ENCODE assay signal across 26 mouse cellular contexts in genomic region chr6:50124197-50124596, GRCm38 (mm10). TPM values are rescaled to one million over a fixed set of nuclear protein-coding genes. Genes with fewer than 3 reads are reported as not detected.
A peak's percentile ranks its signal among the peaks of the same experiment; 100 is the strongest.
DNase-seq lines count a peak whose midpoint lies in the region; ATAC-seq and TF ChIP-seq lines count a peak whose summit lies in the region.
"Had no signal": no experiment of that assay in that cellular context is flagged by ENCODE, and none has a peak within 500 bp of the region (broad histone marks: within the 10 kb centered on the region; RNA-seq: fewer than 3 reads in every experiment).

No protein-coding gene starts in this region.

- 0 out of 2 replicates have a peak, but pooled peaks cover 2% of the 10 kb centered on the region for H3K4me1 ChIP-seq in heart, embryonic 15.5 days (replicated peaks)
- H3K4me1 ChIP-seq in heart, adult 2 months (ENCODE audit: control insufficient read depth, insufficient read depth, low read length): no peaks in the 10 kb centered on the region
- H3K4me1 ChIP-seq: embryonic facial prominence, embryonic 10.5 days; embryonic facial prominence, embryonic 12.5 days; forebrain, embryonic 13.5 days; forebrain, embryonic 15.5 days had no signal

- WGBS in heart, embryonic 15.5 days: 78% methylated on average over 2 of the region's 2 CpGs
- 77% methylated on average over 2 of the region's 2 CpGs for WGBS in heart, adult 2 months

- no peaks in the 10 kb centered on the region for H3K27me3 ChIP-seq in heart, embryonic 15.5 days
- no peaks in the 10 kb centered on the region for H3K27me3 ChIP-seq in heart, adult 2 months (ENCODE audit: control insufficient read depth, insufficient read depth, low read length)
- H3K27me3 ChIP-seq: CH12.LX; embryonic facial prominence, embryonic 12.5 days; forebrain, embryonic 13.5 days; forebrain, embryonic 15.5 days; Patski had no signal

- H3K36me3 ChIP-seq in heart, embryonic 15.5 days: no peaks in the 10 kb centered on the region
- no peaks in the 10 kb centered on the region for H3K36me3 ChIP-seq in heart, adult 2 months (ENCODE audit: control insufficient read depth, insufficient read depth, low read length)
- H3K36me3 ChIP-seq: embryonic facial prominence, embryonic 12.5 days; forebrain, embryonic 15.5 days had no signal

- ATAC-seq in heart, embryonic 15.5 days (replicated peaks; ENCODE audit: insufficient number of reproducible peaks, insufficient read depth, low FRiP score, low read depth): no peak
- no peak for ATAC-seq in megakaryocyte progenitor cell, adult 5-6 weeks (replicated peaks; ENCODE audit: poor library complexity)
- no peak for ATAC-seq in megakaryocyte, adult 5-6 weeks (ENCODE audit: poor library complexity, severe bottlenecking)
- ATAC-seq: activated CD4-positive, CD25-positive, alpha-beta regulatory T cell, adult 4 months; CD4-positive, CD25-positive, alpha-beta regulatory T cell, adult 4 months; forebrain, embryonic 13.5 days; forebrain, embryonic 15.5 days; forebrain, postnatal 0 days; Patski had no signal

- no peak for TF ChIP-seq EP300 in heart, adult 2 months (IDR thresholded peaks at IDR 0.05; ENCODE audit: insufficient read depth, low read depth, low read length)

- TF ChIP-seq CTCF in heart, adult 2 months (IDR thresholded peaks at IDR 0.05): no peak
- TF ChIP-seq CTCF in layer of hippocampus, adult 2 months (conservative IDR thresholded peaks at IDR 0.05): no peak

- intact Hi-C loops in heart, adult 2 months (cut with DNase I): no loop called here

- DNase-seq in heart, adult 2 months: no peak
- DNase-seq in layer of hippocampus, adult 2 months (ENCODE audit: low spot score in 2 of 2): no peak
- no peak for DNase-seq in layer of hippocampus, postnatal 10 days (ENCODE audit: low spot score in 2 of 2)
- peak; percentile 68 for DNase-seq in R1 (ENCODE audit: low read depth, low spot score)
- DNase-seq: adrenal gland, adult 8-10 months; adrenal gland, postnatal 14 days; adrenal gland, postnatal 36 days; B cell, adult 2 months; cerebellum, adult 11-12 months; cerebellum, adult 2 months; cerebellum, adult 9-10 months; cerebellum, postnatal 10 days; cerebellum, postnatal 25 days; forebrain, postnatal 0 days had no signal

- peaks cover 2% of the 10 kb centered on the region; the same call in 1 of the 2 replicates for H3K79me2 ChIP-seq in heart, adult 2 months (replicated peaks; ENCODE audit: control insufficient read depth, insufficient read depth, low read length)

- peak overlapping the region; percentile 15; the same call in 1 of the 2 replicates for H3K27ac ChIP-seq in heart, embryonic 15.5 days
- H3K27ac ChIP-seq in heart, adult 2 months: no peak overlapping the region
- 0 out of 2 replicates have a peak overlapping the region, but pooled peaks have one; percentile 18 for H3K27ac ChIP-seq in layer of hippocampus, adult 2 months
- H3K27ac ChIP-seq: embryonic facial prominence, embryonic 10.5 days; embryonic facial prominence, embryonic 12.5 days; forebrain, embryonic 13.5 days; forebrain, embryonic 15.5 days had no signal

- TF ChIP-seq POLR2A in heart, adult 2 months (IDR thresholded peaks at IDR 0.05; ENCODE audit: insufficient read depth, low read depth, low read length): no peak

- H3K4me2 ChIP-seq in heart, embryonic 15.5 days: no peak overlapping the region
- H3K4me2 ChIP-seq: embryonic facial prominence, embryonic 12.5 days; forebrain, embryonic 13.5 days; forebrain, embryonic 15.5 days had no signal

- H3K9me3 ChIP-seq in heart, embryonic 15.5 days (replicated peaks): no peaks in the 10 kb centered on the region
- H3K9me3 ChIP-seq: embryonic facial prominence, embryonic 12.5 days; forebrain, embryonic 15.5 days; G1E had no signal

- no peak overlapping the region for H3K9ac ChIP-seq in heart, embryonic 15.5 days
- no peak overlapping the region for H3K9ac ChIP-seq in heart, adult 2 months (ENCODE audit: low read depth, low read length)
- H3K9ac ChIP-seq: embryonic facial prominence, embryonic 12.5 days; forebrain, embryonic 13.5 days; forebrain, embryonic 15.5 days; forebrain, postnatal 0 days had no signal

- H3K4me3 ChIP-seq in heart, embryonic 15.5 days: no peak overlapping the region
- H3K4me3 ChIP-seq in heart, adult 2 months: no peak overlapping the region
- H3K4me3 ChIP-seq in layer of hippocampus, adult 2 months: no peak overlapping the region
- H3K4me3 ChIP-seq: embryonic facial prominence, embryonic 10.5 days; embryonic facial prominence, embryonic 12.5 days; forebrain, embryonic 13.5 days; forebrain, embryonic 15.5 days had no signal

RNA-seq across cellular contexts. Expression of gene Mpp6, which starts 14.2 kb away (rescaled TPM):
- polyA plus RNA-seq in heart, embryonic 15.5 days (2015; fragmentation: Nextera tagmentation; extraction: Ambion mirVana): 67.7 and 77.5 TPM in 2 replicates
- 10 to 100 TPM; 61.7 to 67.6 TPM for total RNA-seq in heart, adult 2 months (2021)
- polyA plus RNA-seq in heart, adult 2 months (2012; rRNA removed): 13.2 and 28.3 TPM in 2 replicates
- 100 to 1,000 TPM in 1 of 2 experiments, 10 to 100 TPM in 1; 95.9 to 109 TPM for total RNA-seq in layer of hippocampus, adult 2 months (2021)
- 100 to 1,000 TPM; 147 to 153 TPM for total RNA-seq in layer of hippocampus, postnatal 10 days (2021)
- 179 and 186 TPM in 2 replicates for total RNA-seq in megakaryocyte progenitor cell, adult 5-6 weeks (2015)
- 278 and 339 TPM in 2 replicates for total RNA-seq in megakaryocyte progenitor cell, adult 5-6 weeks (2017)
- 95.2 and 96.8 TPM in 2 replicates for total RNA-seq in megakaryocyte, adult 5-6 weeks (2015)
- 177 and 191 TPM in 2 replicates for total RNA-seq in megakaryocyte, adult 5-6 weeks (2017)
